Mouse (Mus musculus): ENCODE measurements around the gene Bcl2l11.

DNA sequence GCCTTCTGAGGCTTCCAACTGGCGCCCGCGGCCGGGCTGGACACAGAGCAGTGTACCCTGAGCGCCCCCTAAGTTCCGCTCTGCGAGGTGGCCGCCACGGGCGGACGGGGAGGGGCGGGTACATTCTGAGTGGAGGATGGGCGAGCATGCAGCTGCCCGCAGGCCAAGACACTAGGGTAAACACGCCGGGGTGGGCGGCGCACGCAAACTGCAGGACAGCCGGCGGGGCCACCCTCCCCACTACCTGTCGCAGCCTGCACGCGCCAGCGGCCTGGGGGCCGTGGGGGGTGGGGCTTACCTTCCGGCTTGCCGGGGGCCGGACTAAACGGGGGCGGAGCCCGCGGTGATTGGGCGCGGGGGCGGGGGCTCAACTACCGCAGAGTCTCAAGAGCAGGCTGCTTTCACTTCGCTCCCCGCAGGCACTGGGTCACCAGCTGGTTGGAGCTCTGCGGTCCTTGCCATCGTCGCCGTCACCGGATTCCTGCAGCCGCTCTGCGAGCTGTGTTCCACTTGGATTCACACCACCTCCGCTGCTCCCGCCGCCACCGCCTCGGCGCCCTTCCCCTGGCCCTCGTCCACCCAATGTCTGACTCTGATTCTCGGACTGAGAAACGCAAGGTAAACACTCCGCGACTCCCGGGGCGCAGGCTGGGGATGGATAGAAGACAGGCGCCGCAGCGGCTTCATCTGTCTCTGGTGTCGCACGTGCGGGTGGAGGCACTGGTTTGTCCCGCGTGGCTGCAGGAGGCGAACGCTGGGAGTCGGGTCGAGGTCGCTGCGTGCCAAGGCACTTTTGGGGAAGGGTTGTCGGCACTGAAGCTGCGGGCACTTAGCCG is at the start of gene Bcl2l11:
- TF ChIP-seq CTCF (IDR thresholded peaks at IDR 0.05; ENCODE audit: control insufficient read depth, insufficient read depth, insufficient read length) (peak; percentile 44), MYOG (IDR thresholded peaks at IDR 0.05; ENCODE audit: control insufficient read depth, extremely low read depth, insufficient read length) (no peak), USF1 (IDR thresholded peaks at IDR 0.05; ENCODE audit: low read depth) (no peak), MYOD1 (IDR thresholded peaks at IDR 0.05; ENCODE audit: control insufficient read depth, insufficient read length, low read depth) (peak; percentile 7), CEBPB (IDR thresholded peaks at IDR 0.05; ENCODE audit: low read depth) (no peak)
